Comparison of ENCODE assay signal across 11 mouse cellular contexts in genomic region chr19:42019011-42019522, GRCm38 (mm10). TPM values are rescaled to one million over a fixed set of nuclear protein-coding genes. Genes with fewer than 3 reads are reported as not detected.
DNase-seq lines count a peak whose midpoint lies in the region; ATAC-seq and TF ChIP-seq lines count a peak whose summit lies in the region.
"Had no signal": no experiment of that assay in that cellular context is flagged by ENCODE, and none has a peak within 500 bp of the region (broad histone marks: within the 10 kb centered on the region; RNA-seq: fewer than 3 reads in every experiment).

No protein-coding gene starts in this region.

- no peak overlapping the region for H3K4me3 ChIP-seq in kidney, embryonic 14.5 days (ENCODE audit: low read length)
- H3K4me3 ChIP-seq in kidney, adult 2 months (ENCODE audit: insufficient read depth, low read depth, low read length) = no peak overlapping the region
- H3K4me3 ChIP-seq in embryonic fibroblast, embryonic 13.5 days (ENCODE audit: insufficient read depth, low read length) = no peak overlapping the region
- H3K4me3 ChIP-seq: forebrain, embryonic 12.5 days had no signal

- H3K27me3 ChIP-seq in kidney, embryonic 14.5 days (ENCODE audit: control insufficient read depth, insufficient read depth, low read length) = no peaks in the 10 kb centered on the region
- no peaks in the 10 kb centered on the region for H3K27me3 ChIP-seq in kidney, adult 2 months (replicated peaks; ENCODE audit: control insufficient read depth, insufficient read depth, low read length)
- H3K27me3 ChIP-seq: forebrain, embryonic 12.5 days had no signal

- no peak for ATAC-seq in kidney, embryonic 14.5 days (ENCODE audit: low FRiP score, low TSS enrichment)

- 31% methylated on average over 4 of the region's 4 CpGs for WGBS in kidney, embryonic 14.5 days
- WGBS in kidney, adult 2 months = 47% methylated on average over 4 of the region's 4 CpGs

- H3K9me3 ChIP-seq in kidney, embryonic 14.5 days (ENCODE audit: control insufficient read depth, low read length) = no peaks in the 10 kb centered on the region
- H3K9me3 ChIP-seq: forebrain, embryonic 12.5 days had no signal

- no peak overlapping the region for H3K9ac ChIP-seq in kidney, embryonic 14.5 days (ENCODE audit: low read depth, low read length)
- H3K9ac ChIP-seq: forebrain, embryonic 12.5 days had no signal

- no peak for TF ChIP-seq POLR2A in kidney, adult 2 months (IDR thresholded peaks at IDR 0.05; ENCODE audit: low read depth, low read length)
- 0 out of 2 replicates have a peak, but pooled peaks have one; percentile 18 for TF ChIP-seq POLR2A in embryonic fibroblast, embryonic 13.5 days (IDR thresholded peaks at IDR 0.05; ENCODE audit: low read depth, low read length)

- peak overlapping the region; percentile 47; the same call in 1 of the 2 replicates for H3K27ac ChIP-seq in kidney, embryonic 14.5 days (ENCODE audit: low read depth, low read length)
- H3K27ac ChIP-seq in kidney, adult 2 months (ENCODE audit: insufficient read depth, low read depth, low read length) = no peak overlapping the region
- H3K27ac ChIP-seq in embryonic fibroblast, embryonic 13.5 days (ENCODE audit: insufficient read depth, low read length) = peak overlapping the region; percentile 98
- H3K27ac ChIP-seq: forebrain, embryonic 12.5 days had no signal

- DNase-seq in kidney, adult 2 months = no peak
- peak; percentile 27 for DNase-seq in ES-CJ7 (ENCODE audit: low read depth, low spot score)
- DNase-seq in naive thymus-derived CD4-positive, alpha-beta T cell, adult 2 months (ENCODE audit: low read depth) = peak; percentile 78
- no peak for DNase-seq in frontal cortex, postnatal 36 days (ENCODE audit: low spot score in 2 of 2)
- no peak for DNase-seq in retina, embryonic 14.5 days (ENCODE audit: low spot score)
- no peak for DNase-seq in adrenal gland, postnatal 25 days
- DNase-seq: layer of hippocampus, postnatal 36 days had no signal

- TF ChIP-seq CTCF in kidney, adult 2 months (conservative IDR thresholded peaks at IDR 0.05; ENCODE audit: insufficient read depth, insufficient read length, low read depth, low read length) = no peak
- no peak for TF ChIP-seq CTCF in embryonic fibroblast, embryonic 13.5 days (IDR thresholded peaks at IDR 0.05; ENCODE audit: borderline replicate concordance, insufficient read depth, low read length)

- no peaks in the 10 kb centered on the region for H3K36me3 ChIP-seq in kidney, embryonic 14.5 days (ENCODE audit: control insufficient read depth, insufficient read depth, low read length)
- no peaks in the 10 kb centered on the region for H3K36me3 ChIP-seq in kidney, adult 2 months (ENCODE audit: control insufficient read depth, insufficient read depth, low read length)
- H3K36me3 ChIP-seq: forebrain, embryonic 12.5 days had no signal

- peaks cover 22% of the 10 kb centered on the region for H3K4me1 ChIP-seq in kidney, embryonic 14.5 days (ENCODE audit: control insufficient read depth, insufficient read depth, low read length)
- peaks cover 9% of the 10 kb centered on the region; the same call in 1 of the 2 replicates for H3K4me1 ChIP-seq in kidney, adult 2 months (ENCODE audit: control insufficient read depth, insufficient read depth, low read length)
- H3K4me1 ChIP-seq in embryonic fibroblast, embryonic 13.5 days (ENCODE audit: control insufficient read depth, insufficient read depth, low read length) = peaks cover 47% of the 10 kb centered on the region

- H3K4me2 ChIP-seq in kidney, embryonic 14.5 days (replicated peaks; ENCODE audit: low read depth, low read length) = no peak overlapping the region
- H3K4me2 ChIP-seq: forebrain, embryonic 12.5 days had no signal

RNA-seq across cellular contexts. Expression of gene Ankrd2, which starts 16.7 kb away (rescaled TPM):
- not detected in 2 replicates for polyA plus RNA-seq in kidney, embryonic 14.5 days (2014; fragmentation: Nextera tagmentation; extraction: Ambion mirVana)
- 0.14 and 2.2 TPM in 2 replicates for polyA plus RNA-seq in kidney, adult 2 months (2012; rRNA removed)
- not detected in 2 replicates for polyA plus RNA-seq in embryonic fibroblast, embryonic 13.5 days (2011; ENCODE audit: insufficient read length, low read depth, missing spikeins)
- 0.46 TPM in 1 of 2 replicates, not detected in the other for total RNA-seq in adrenal gland, postnatal 25 days (2021)
- total RNA-seq: layer of hippocampus, postnatal 36 days; neutrophil, adult 5-6 weeks had no signal

RNA-seq across cellular contexts. Expression of gene Hoga1, which starts 26.3 kb away (rescaled TPM):
- polyA plus RNA-seq in kidney, embryonic 14.5 days (2014; fragmentation: Nextera tagmentation; extraction: Ambion mirVana) = 7.2 and 9.8 TPM in 2 replicates
- 167 and 177 TPM in 2 replicates for polyA plus RNA-seq in kidney, adult 2 months (2012; rRNA removed)
- 1.3 and 1.7 TPM in 2 replicates for polyA plus RNA-seq in embryonic fibroblast, embryonic 13.5 days (2011; ENCODE audit: insufficient read length, low read depth, missing spikeins)
- 4.5 and 5.2 TPM in 2 replicates for total RNA-seq in adrenal gland, postnatal 25 days (2021)
- total RNA-seq: neutrophil, adult 5-6 weeks had no signal

RNA-seq across cellular contexts. Expression of gene 4933411K16Rik, which starts 33.0 kb away (rescaled TPM):
- 0.33 and 0.61 TPM in 2 replicates for polyA plus RNA-seq in kidney, embryonic 14.5 days (2014; fragmentation: Nextera tagmentation; extraction: Ambion mirVana)
- polyA plus RNA-seq in kidney, adult 2 months (2012; rRNA removed) = 3.6 and 5.1 TPM in 2 replicates
- 0.51 TPM in 1 of 2 replicates, not detected in the other for polyA plus RNA-seq in embryonic fibroblast, embryonic 13.5 days (2011; ENCODE audit: insufficient read length, low read depth, missing spikeins)
- 0.67 and 1.1 TPM in 2 replicates for total RNA-seq in adrenal gland, postnatal 25 days (2021)
- total RNA-seq: neutrophil, adult 5-6 weeks had no signal

RNA-seq across cellular contexts. Expression of gene Ubtd1, which starts 37.5 kb away (rescaled TPM):
- 23.1 and 29.8 TPM in 2 replicates for polyA plus RNA-seq in kidney, embryonic 14.5 days (2014; fragmentation: Nextera tagmentation; extraction: Ambion mirVana)
- polyA plus RNA-seq in kidney, adult 2 months (2012; rRNA removed) = 23.0 and 28.2 TPM in 2 replicates
- 29.8 and 39.5 TPM in 2 replicates for polyA plus RNA-seq in embryonic fibroblast, embryonic 13.5 days (2011; ENCODE audit: insufficient read length, low read depth, missing spikeins)
- total RNA-seq in adrenal gland, postnatal 25 days (2021) = 15.2 and 18.2 TPM in 2 replicates

RNA-seq across cellular contexts. Expression of gene Mms19, which starts 38.1 kb away (rescaled TPM):
- 33.4 and 42.3 TPM in 2 replicates for polyA plus RNA-seq in kidney, embryonic 14.5 days (2014; fragmentation: Nextera tagmentation; extraction: Ambion mirVana)
- polyA plus RNA-seq in kidney, adult 2 months (2012; rRNA removed) = 54.9 and 56.1 TPM in 2 replicates
- polyA plus RNA-seq in embryonic fibroblast, embryonic 13.5 days (2011; ENCODE audit: insufficient read length, low read depth, missing spikeins) = 53.2 and 54.2 TPM in 2 replicates
- total RNA-seq in adrenal gland, postnatal 25 days (2021) = 19.0 and 31.0 TPM in 2 replicates

Comparison
In these comparisons a context has a peak if more than half of its experiments do, and no peak if none do; other contexts are left out.
1. RNA of gene Hoga1, which starts 26.3 kb away (polyA plus RNA-seq): 167 to 177 TPM in kidney, adult 2 months; 7.2 to 9.8 TPM in kidney, embryonic 14.5 days and 1.3 to 1.7 TPM in embryonic fibroblast, embryonic 13.5 days; every median in the first group is over 10 times any median in the second.
2. DNase-seq: peak in ES-CJ7 (single experiment) and naive thymus-derived CD4-positive, alpha-beta T cell, adult 2 months (single experiment); none in kidney, adult 2 months (single experiment), frontal cortex, postnatal 36 days (0 of 2), retina, embryonic 14.5 days (single experiment) and adrenal gland, postnatal 25 days (single experiment).